Mouse (Mus musculus): ENCODE measurements around the gene Rec114. TPM values are rescaled to one million over a fixed set of nuclear protein-coding genes. Genes with fewer than 3 reads are reported as not detected.
A peak's percentile ranks its signal among the peaks of the same experiment; 100 is the strongest.

The Rec114 gene
- polyA plus RNA-seq, 1 experiment from 2014 or later = 1.4 TPM

GRCm38 (mm10) chr9:58669819-58670218, 73.9 kb downstream of the Rec114 start:
- H3K4me3 ChIP-seq = no peak overlapping the region

GRCm38 (mm10) chr9:58669071-58669470, 74.7 kb downstream of the Rec114 start:
- H3K4me1 ChIP-seq = peaks cover 14% of the 10 kb centered on the region
- 0 out of 2 replicates have a peak, but pooled peaks cover 8% of the 10 kb centered on the region for H3K36me3 ChIP-seq
- 65% methylated on average over 3 of the region's 3 CpGs for WGBS
- no peak overlapping the region for H3K4me3 ChIP-seq
- no peak overlapping the region for H3K27ac ChIP-seq
- H3K9me3 ChIP-seq (replicated peaks) = no peaks in the 10 kb centered on the region
- no peaks in the 10 kb centered on the region for H3K27me3 ChIP-seq (ENCODE audit: low read depth, poor library complexity, severe bottlenecking)
- no peak for DNase-seq (ENCODE audit: low spot score)

More at GRCm38 (mm10) chr9:58669819-58670218, 73.9 kb downstream of the Rec114 start:
- Histone ChIP-seq H3K36me3 (0 out of 2 replicates have a peak, but pooled peaks cover 8% of the 10 kb centered on the region), H3K27me3 (ENCODE audit: low read depth, poor library complexity, severe bottlenecking) (no peaks in the 10 kb centered on the region), H3K4me1 (peaks cover 10% of the 10 kb centered on the region), H3K27ac (no peak overlapping the region), H3K9me3 (replicated peaks) (no peaks in the 10 kb centered on the region)
- WGBS = 93% methylated on average over 6 of the region's 6 CpGs
- no peak for DNase-seq (ENCODE audit: low spot score)

- H3K9me3 ChIP-seq (replicated peaks) = no peaks in the 10 kb centered on the region
- H3K27me3 ChIP-seq (ENCODE audit: low read depth, poor library complexity, severe bottlenecking) = no peaks in the 10 kb centered on the region
- H3K4me1 ChIP-seq = peaks cover 14% of the 10 kb centered on the region
- no peak for DNase-seq (ENCODE audit: low spot score)
- H3K4me3 ChIP-seq = no peak overlapping the region
- WGBS = 95% methylated on average over 3 of the region's 3 CpGs
- 0 out of 2 replicates have a peak, but pooled peaks cover 8% of the 10 kb centered on the region for H3K36me3 ChIP-seq
- 0 out of 2 replicates have a peak overlapping the region, but pooled peaks have one; percentile 28 for H3K27ac ChIP-seq
Observed at GRCm38 (mm10) chr9:58668171-58668570, 75.6 kb downstream of the Rec114 start.

GRCm38 (mm10) chr9:58667244-58667643, 76.5 kb downstream of the Rec114 start:
- Histone ChIP-seq H3K36me3 (peaks cover 17% of the 10 kb centered on the region), H3K27ac (no peak overlapping the region), H3K4me1 (peaks cover 12% of the 10 kb centered on the region), H3K9me3 (replicated peaks) (no peaks in the 10 kb centered on the region), H3K27me3 (ENCODE audit: low read depth, poor library complexity, severe bottlenecking) (no peaks in the 10 kb centered on the region), H3K4me3 (no peak overlapping the region)
- 40% methylated on average over 9 of the region's 9 CpGs for WGBS
- DNase-seq (ENCODE audit: low spot score) = no peak

- peaks cover 23% of the 10 kb centered on the region for H3K36me3 ChIP-seq
- no peaks in the 10 kb centered on the region for H3K27me3 ChIP-seq (ENCODE audit: low read depth, poor library complexity, severe bottlenecking)
- H3K27ac ChIP-seq = no peak overlapping the region
- no peaks in the 10 kb centered on the region for H3K9me3 ChIP-seq (replicated peaks)
- no peak for DNase-seq (ENCODE audit: low spot score)
- no peak overlapping the region for H3K4me3 ChIP-seq
- 49% methylated on average over 9 of the region's 9 CpGs for WGBS
- H3K4me1 ChIP-seq = peaks cover 12% of the 10 kb centered on the region
Observed at GRCm38 (mm10) chr9:58666191-58666590, 77.6 kb downstream of the Rec114 start.

GRCm38 (mm10) chr9:58665492-58665891, 78.3 kb downstream of the Rec114 start:
- peaks cover 23% of the 10 kb centered on the region for H3K36me3 ChIP-seq
- H3K4me3 ChIP-seq = no peak overlapping the region
- 82% methylated on average over 9 of the region's 9 CpGs for WGBS
- peaks cover 12% of the 10 kb centered on the region for H3K4me1 ChIP-seq
- H3K9me3 ChIP-seq (replicated peaks) = no peaks in the 10 kb centered on the region
- no peak overlapping the region for H3K27ac ChIP-seq
- H3K27me3 ChIP-seq (ENCODE audit: low read depth, poor library complexity, severe bottlenecking) = no peaks in the 10 kb centered on the region
- DNase-seq (ENCODE audit: low spot score) = no peak

- no peaks in the 10 kb centered on the region for H3K27me3 ChIP-seq (ENCODE audit: low read depth, poor library complexity, severe bottlenecking)
- no peak for DNase-seq (ENCODE audit: low spot score)
- H3K4me3 ChIP-seq = no peak overlapping the region
- H3K27ac ChIP-seq = no peak overlapping the region
- H3K9me3 ChIP-seq (replicated peaks) = no peaks in the 10 kb centered on the region
- H3K4me1 ChIP-seq = peaks cover 12% of the 10 kb centered on the region
- H3K36me3 ChIP-seq = peaks cover 33% of the 10 kb centered on the region
- WGBS = 80% methylated on average over 3 of the region's 3 CpGs
Observed at GRCm38 (mm10) chr9:58662791-58663190, 81.0 kb downstream of the Rec114 start.

- H3K4me3 ChIP-seq = no peak overlapping the region
- H3K27ac ChIP-seq = no peak overlapping the region
- peaks cover 38% of the 10 kb centered on the region for H3K36me3 ChIP-seq
- H3K4me1 ChIP-seq = peaks cover 8% of the 10 kb centered on the region
- no peaks in the 10 kb centered on the region for H3K9me3 ChIP-seq (replicated peaks)
- DNase-seq (ENCODE audit: low spot score) = no peak
- no peaks in the 10 kb centered on the region for H3K27me3 ChIP-seq (ENCODE audit: low read depth, poor library complexity, severe bottlenecking)
- whole genome bisulfite sequencing = 91% methylated on average over 4 of the region's 4 CpGs
Observed at GRCm38 (mm10) chr9:58662007-58662406, 81.8 kb downstream of the Rec114 start.

- DNase-seq (ENCODE audit: low spot score) = no peak
- Histone ChIP-seq H3K4me3 (no peak overlapping the region), H3K27me3 (ENCODE audit: low read depth, poor library complexity, severe bottlenecking) (no peaks in the 10 kb centered on the region), H3K27ac (peak overlapping the region; percentile 14; the same call in 1 of the 2 replicates), H3K36me3 (peaks cover 37% of the 10 kb centered on the region), H3K4me1 (peaks cover 8% of the 10 kb centered on the region), H3K9me3 (replicated peaks) (no peaks in the 10 kb centered on the region)
- WGBS = 95% methylated on average over 3 of the region's 3 CpGs
Observed at GRCm38 (mm10) chr9:58660673-58661072, 83.1 kb downstream of the Rec114 start.

GRCm38 (mm10) chr9:58659989-58660388, 83.8 kb downstream of the Rec114 start:
- 89% methylated on average over 9 of the region's 9 CpGs for WGBS
- Histone ChIP-seq H3K9me3 (replicated peaks) (no peaks in the 10 kb centered on the region), H3K4me3 (no peak overlapping the region), H3K36me3 (peaks cover 30% of the 10 kb centered on the region), H3K4me1 (peaks cover 8% of the 10 kb centered on the region), H3K27me3 (ENCODE audit: low read depth, poor library complexity, severe bottlenecking) (no peaks in the 10 kb centered on the region), H3K27ac (no peak overlapping the region)
- DNase-seq (ENCODE audit: low spot score) = no peak

- H3K27me3 ChIP-seq (ENCODE audit: low read depth, poor library complexity, severe bottlenecking) = no peaks in the 10 kb centered on the region
- no peak for DNase-seq (ENCODE audit: low spot score)
- peaks cover 30% of the 10 kb centered on the region for H3K36me3 ChIP-seq
- no peak overlapping the region for H3K4me3 ChIP-seq
- H3K27ac ChIP-seq = 0 out of 2 replicates have a peak overlapping the region, but pooled peaks have one; percentile 32
- peaks cover 4% of the 10 kb centered on the region for H3K4me1 ChIP-seq
- H3K9me3 ChIP-seq (replicated peaks) = no peaks in the 10 kb centered on the region
- WGBS = 83% methylated on average over 3 of the region's 3 CpGs
Observed at GRCm38 (mm10) chr9:58659331-58659730, 84.4 kb downstream of the Rec114 start.

GRCm38 (mm10) chr9:58658596-58659309, 85.0 kb downstream of the Rec114 start:
- WGBS = 89% methylated on average over 4 of the region's 4 CpGs
- DNase-seq (ENCODE audit: low spot score) = no peak
- Histone ChIP-seq H3K27me3 (ENCODE audit: low read depth, poor library complexity, severe bottlenecking) (no peaks in the 10 kb centered on the region), H3K27ac (peak overlapping the region; percentile 7; the same call in 1 of the 2 replicates), H3K4me3 (no peak overlapping the region), H3K36me3 (peaks cover 30% of the 10 kb centered on the region), H3K9me3 (replicated peaks) (no peaks in the 10 kb centered on the region), H3K4me1 (no peaks in the 10 kb centered on the region)

GRCm38 (mm10) chr9:58657735-58658512, 85.8 kb downstream of the Rec114 start:
- Histone ChIP-seq H3K27me3 (ENCODE audit: low read depth, poor library complexity, severe bottlenecking) (no peaks in the 10 kb centered on the region), H3K4me3 (no peak overlapping the region), H3K9me3 (replicated peaks) (no peaks in the 10 kb centered on the region), H3K4me1 (no peaks in the 10 kb centered on the region), H3K27ac (peak overlapping the region; percentile 7; the same call in 1 of the 2 replicates), H3K36me3 (peaks cover 28% of the 10 kb centered on the region)
- 87% methylated on average over 5 of the region's 5 CpGs for WGBS
- DNase-seq (ENCODE audit: low spot score) = no peak
